Mouse (Mus musculus) adrenal gland, postnatal 14 days (tissue): ENCODE data around the gene Pcsk2. TPM values are rescaled to one million over a fixed set of nuclear protein-coding genes. Genes with fewer than 3 reads are reported as not detected.

Source experiments
- DNase-seq: peaks from one replicate; pipeline ENCODE4 v3.0.0; 2021; ENCODE audit warnings: mixed read lengths
- long read RNA-seq, 2 experiments: library from polyadenylated mRNA; stranded (forward); transcript quantifications; one replicate each; pipeline ENCODE4 v2.0.0; 2021
- total RNA-seq: library from RNA; stranded (reverse); gene quantifications from 2 replicates; pipeline ENCODE4 v1.2.3, GENCODE M21; 2021

Pcsk2 gene
- 5.8 and 6.2 TPM in 2 replicates for total RNA-seq
- long read RNA-seq, experiment 1, full-length matches to known transcripts = 19 of 21 reads
- long read RNA-seq, experiment 1, partial matches to known transcripts = 1 of 21 reads
- long read RNA-seq, experiment 1, other reads (novel, unspliced or antisense) = 1 of 21 reads
- long read RNA-seq, experiment 2, full-length matches to known transcripts = 19 of 23 reads
- long read RNA-seq, experiment 2, partial matches to known transcripts = 1 of 23 reads
- long read RNA-seq, experiment 2, other reads (novel, unspliced or antisense) = 3 of 23 reads

- DNase-seq = peak; percentile 72
Observed at GRCm38 (mm10) chr2:143545758-143546246, at the start of gene Pcsk2. Pcsk2 (plus strand) TSS chr2:143546156.

GRCm38 (mm10) chr2:143500845-143501244, 45.1 kb upstream of the Pcsk2 start:
- DNase-seq = peak; percentile 4

GRCm38 (mm10) chr2:143501760-143502159, 44.2 kb upstream of the Pcsk2 start:
- DNase-seq = no peak

- no peak for DNase-seq
Observed at GRCm38 (mm10) chr2:143502203-143502602, 43.8 kb upstream of the Pcsk2 start.

GRCm38 (mm10) chr2:143536485-143536884, 9.5 kb upstream of the Pcsk2 start:
- peak; percentile 71 for DNase-seq

- no peak for DNase-seq
Observed at GRCm38 (mm10) chr2:143545299-143545751, 631 bp upstream of the Pcsk2 start.

- peak; percentile 53 for DNase-seq
Observed at GRCm38 (mm10) chr2:143546412-143547211, 656 bp downstream of the Pcsk2 start.

GRCm38 (mm10) chr2:143547251-143548090, 1.5 kb downstream of the Pcsk2 start:
- no peak for DNase-seq

- no peak for DNase-seq
Observed at GRCm38 (mm10) chr2:143560384-143560783, 14.4 kb downstream of the Pcsk2 start.

- no peak for DNase-seq
Observed at GRCm38 (mm10) chr2:143565062-143565461, 19.1 kb downstream of the Pcsk2 start.

GRCm38 (mm10) chr2:143565961-143566360, 20.0 kb downstream of the Pcsk2 start:
- DNase-seq = peak; percentile 37

- no peak for DNase-seq
Observed at GRCm38 (mm10) chr2:143585341-143585740, 39.4 kb downstream of the Pcsk2 start.

- no peak for DNase-seq
Observed at GRCm38 (mm10) chr2:143590398-143590797, 44.4 kb downstream of the Pcsk2 start.

- DNase-seq = no peak
Observed at GRCm38 (mm10) chr2:143603071-143603470, 57.1 kb downstream of the Pcsk2 start.

- no peak for DNase-seq
Observed at GRCm38 (mm10) chr2:143603871-143604512, 58.0 kb downstream of the Pcsk2 start.

GRCm38 (mm10) chr2:143610355-143611331, 64.7 kb downstream of the Pcsk2 start:
- no peak for DNase-seq

GRCm38 (mm10) chr2:143613466-143613865, 67.5 kb downstream of the Pcsk2 start:
- DNase-seq = no peak

GRCm38 (mm10) chr2:143614775-143615174, 68.8 kb downstream of the Pcsk2 start:
- DNase-seq = no peak

- DNase-seq = no peak
Observed at GRCm38 (mm10) chr2:143620916-143621315, 75.0 kb downstream of the Pcsk2 start.

- no peak for DNase-seq
Observed at GRCm38 (mm10) chr2:143623916-143624315, 78.0 kb downstream of the Pcsk2 start.

- no peak for DNase-seq
Observed at GRCm38 (mm10) chr2:143643305-143643704, 97.3 kb downstream of the Pcsk2 start.
